Mouse (Mus musculus): ENCODE data around the gene Bcl7b. TPM values are rescaled to one million over a fixed set of nuclear protein-coding genes. Genes with fewer than 3 reads are reported as not detected.
A peak's percentile ranks its signal among the peaks of the same experiment; 100 is the strongest.

Gene Bcl7b
- 38.2 and 44.3 TPM in 2 replicates for polyA plus RNA-seq (2016; fragmentation: Nextera tagmentation; extraction: Ambion mirVana)

- Histone ChIP-seq H3K4me1 (peaks cover 35% of the 10 kb centered on the region), H3K27ac (peak within 1 kb of the TSS; percentile 94), H3K4me2 (peak within 1 kb of the TSS; percentile 75), H3K9me3 (replicated peaks) (no peaks in the 10 kb centered on the region), H3K36me3 (peaks cover 33% of the 10 kb centered on the region), H3K9ac (peak within 1 kb of the TSS; percentile 88), H3K4me3 (peak within 1 kb of the TSS; percentile 80), H3K27me3 (replicated peaks) (no peaks in the 10 kb centered on the region)
- peak; percentile 95 for ATAC-seq
- WGBS (ENCODE audit: insufficient replicate concordance): 2% methylated on average over 90 of the region's 95 CpGs
Measured at GRCm38 (mm10) chr5:135168063-135169062, at the start of gene Bcl7b. Bcl7b (plus strand) TSS chr5:135168283.

- WGBS (ENCODE audit: insufficient replicate concordance): 7% methylated on average over 6 of the region's 6 CpGs
Measured at GRCm38 (mm10) chr5:135118589-135119081, 49.4 kb upstream of the Bcl7b start.

GRCm38 (mm10) chr5:135120753-135121152 is 47.3 kb upstream of the Bcl7b start:
- Histone ChIP-seq H3K27ac (no peak overlapping the region), H3K4me3 (no peak overlapping the region), H3K9ac (no peak overlapping the region), H3K4me2 (no peak overlapping the region), H3K4me1 (peaks cover 14% of the 10 kb centered on the region), H3K9me3 (replicated peaks) (no peaks in the 10 kb centered on the region), H3K27me3 (replicated peaks) (peaks cover 55% of the 10 kb centered on the region), H3K36me3 (no peaks in the 10 kb centered on the region)
- 50% methylated on average over 4 of the region's 4 CpGs for WGBS (ENCODE audit: insufficient replicate concordance)
- no peak for ATAC-seq

More at GRCm38 (mm10) chr5:135118589-135119081, 49.4 kb upstream of the Bcl7b start:
- H3K4me3 ChIP-seq: no peak overlapping the region
- no peaks in the 10 kb centered on the region for H3K9me3 ChIP-seq (replicated peaks)
- no peaks in the 10 kb centered on the region for H3K36me3 ChIP-seq
- H3K4me2 ChIP-seq: no peak overlapping the region
- H3K27ac ChIP-seq: no peak overlapping the region
- peak; percentile 67 for ATAC-seq
- no peak overlapping the region for H3K9ac ChIP-seq
- H3K4me1 ChIP-seq: peaks cover 14% of the 10 kb centered on the region
- H3K27me3 ChIP-seq (replicated peaks): peaks cover 52% of the 10 kb centered on the region

GRCm38 (mm10) chr5:135126121-135126520 is 42.0 kb upstream of the Bcl7b start:
- Histone ChIP-seq H3K36me3 (no peaks in the 10 kb centered on the region), H3K9ac (no peak overlapping the region), H3K4me3 (no peak overlapping the region), H3K9me3 (replicated peaks) (no peaks in the 10 kb centered on the region), H3K27me3 (replicated peaks) (peaks cover 49% of the 10 kb centered on the region), H3K27ac (no peak overlapping the region), H3K4me1 (no peaks in the 10 kb centered on the region), H3K4me2 (no peak overlapping the region)
- WGBS (ENCODE audit: insufficient replicate concordance): 51% methylated on average over 6 of the region's 6 CpGs
- ATAC-seq: no peak

GRCm38 (mm10) chr5:135127669-135128068 is 40.4 kb upstream of the Bcl7b start:
- WGBS (ENCODE audit: insufficient replicate concordance): 49% methylated on average over 6 of the region's 6 CpGs
- Histone ChIP-seq H3K36me3 (no peaks in the 10 kb centered on the region), H3K4me2 (no peak overlapping the region), H3K4me3 (no peak overlapping the region), H3K4me1 (no peaks in the 10 kb centered on the region), H3K27me3 (replicated peaks) (peaks cover 48% of the 10 kb centered on the region), H3K9me3 (replicated peaks) (no peaks in the 10 kb centered on the region), H3K27ac (no peak overlapping the region), H3K9ac (no peak overlapping the region)
- ATAC-seq: no peak

GRCm38 (mm10) chr5:135129747-135130146 is 38.3 kb upstream of the Bcl7b start:
- no peak overlapping the region for H3K4me3 ChIP-seq
- H3K9ac ChIP-seq: no peak overlapping the region
- no peaks in the 10 kb centered on the region for H3K9me3 ChIP-seq (replicated peaks)
- H3K36me3 ChIP-seq: no peaks in the 10 kb centered on the region
- no peak overlapping the region for H3K27ac ChIP-seq
- H3K4me2 ChIP-seq: no peak overlapping the region
- H3K27me3 ChIP-seq (replicated peaks): peaks cover 55% of the 10 kb centered on the region
- H3K4me1 ChIP-seq: peaks cover 14% of the 10 kb centered on the region
- ATAC-seq: no peak
- 69% methylated on average over 4 of the region's 4 CpGs for WGBS (ENCODE audit: insufficient replicate concordance)

GRCm38 (mm10) chr5:135133736-135134405 is 34.2 kb upstream of the Bcl7b start:
- WGBS (ENCODE audit: insufficient replicate concordance): 8% methylated on average over 26 of the region's 26 CpGs
- H3K4me2 ChIP-seq: peak overlapping the region; percentile 65
- no peak overlapping the region for H3K27ac ChIP-seq
- H3K9ac ChIP-seq: 0 out of 2 replicates have a peak overlapping the region, but pooled peaks have one; percentile 6
- H3K36me3 ChIP-seq: no peaks in the 10 kb centered on the region
- H3K9me3 ChIP-seq (replicated peaks): no peaks in the 10 kb centered on the region
- peaks cover 14% of the 10 kb centered on the region for H3K4me1 ChIP-seq
- peak; percentile 69 for ATAC-seq
- H3K27me3 ChIP-seq (replicated peaks): peaks cover 62% of the 10 kb centered on the region
- H3K4me3 ChIP-seq: peak overlapping the region; percentile 27

- H3K36me3 ChIP-seq: no peaks in the 10 kb centered on the region
- ATAC-seq: no peak
- H3K27me3 ChIP-seq (replicated peaks): peaks cover 62% of the 10 kb centered on the region
- no peak overlapping the region for H3K27ac ChIP-seq
- no peak overlapping the region for H3K9ac ChIP-seq
- peak overlapping the region; percentile 27 for H3K4me3 ChIP-seq
- H3K4me2 ChIP-seq: peak overlapping the region; percentile 65
- no peaks in the 10 kb centered on the region for H3K9me3 ChIP-seq (replicated peaks)
- peaks cover 14% of the 10 kb centered on the region for H3K4me1 ChIP-seq
- WGBS (ENCODE audit: insufficient replicate concordance): 4% methylated on average over 8 of the region's 8 CpGs
Measured at GRCm38 (mm10) chr5:135134534-135134933, 33.5 kb upstream of the Bcl7b start.

- ATAC-seq: no peak
Measured at GRCm38 (mm10) chr5:135139881-135140280, 28.2 kb upstream of the Bcl7b start.

GRCm38 (mm10) chr5:135144469-135144868 is 23.6 kb upstream of the Bcl7b start:
- Histone ChIP-seq H3K4me2 (no peak overlapping the region), H3K4me1 (peaks cover 29% of the 10 kb centered on the region), H3K9ac (no peak overlapping the region), H3K4me3 (no peak overlapping the region), H3K27me3 (replicated peaks) (peaks cover 7% of the 10 kb centered on the region; the same call in 1 of the 2 replicates), H3K9me3 (replicated peaks) (0 out of 2 replicates have a peak, but pooled peaks cover 3% of the 10 kb centered on the region), H3K27ac (no peak overlapping the region), H3K36me3 (no peaks in the 10 kb centered on the region)
- 27% methylated on average over 4 of the region's 4 CpGs for WGBS (ENCODE audit: insufficient replicate concordance)
- ATAC-seq: no peak

More at GRCm38 (mm10) chr5:135139881-135140280, 28.2 kb upstream of the Bcl7b start:
- no peaks in the 10 kb centered on the region for H3K36me3 ChIP-seq
- no peak overlapping the region for H3K4me3 ChIP-seq
- H3K9ac ChIP-seq: no peak overlapping the region
- WGBS (ENCODE audit: insufficient replicate concordance): 57% methylated on average over 2 of the region's 2 CpGs
- H3K4me1 ChIP-seq: peaks cover 8% of the 10 kb centered on the region
- H3K27ac ChIP-seq: no peak overlapping the region
- H3K4me2 ChIP-seq: no peak overlapping the region
- peaks cover 16% of the 10 kb centered on the region; the same call in 1 of the 2 replicates for H3K27me3 ChIP-seq (replicated peaks)
- H3K9me3 ChIP-seq (replicated peaks): 0 out of 2 replicates have a peak, but pooled peaks cover 3% of the 10 kb centered on the region

GRCm38 (mm10) chr5:135145532-135145931 is 22.6 kb upstream of the Bcl7b start:
- WGBS (ENCODE audit: insufficient replicate concordance): 15% methylated on average over 3 of the region's 3 CpGs
- no peak overlapping the region for H3K9ac ChIP-seq
- no peak for ATAC-seq
- H3K4me2 ChIP-seq: no peak overlapping the region
- no peak overlapping the region for H3K4me3 ChIP-seq
- H3K9me3 ChIP-seq (replicated peaks): 0 out of 2 replicates have a peak, but pooled peaks cover 3% of the 10 kb centered on the region
- H3K36me3 ChIP-seq: no peaks in the 10 kb centered on the region
- peaks cover 34% of the 10 kb centered on the region for H3K4me1 ChIP-seq
- H3K27me3 ChIP-seq (replicated peaks): peaks cover 7% of the 10 kb centered on the region; the same call in 1 of the 2 replicates
- no peak overlapping the region for H3K27ac ChIP-seq
